Mouse (Mus musculus): ENCODE results near the gene Defb22. TPM values are rescaled to one million over a fixed set of nuclear protein-coding genes. Genes with fewer than 3 reads are reported as not detected.

Defb22 gene
- polyA plus RNA-seq, 1 experiment from 2014 or later, result not detected

DNA sequence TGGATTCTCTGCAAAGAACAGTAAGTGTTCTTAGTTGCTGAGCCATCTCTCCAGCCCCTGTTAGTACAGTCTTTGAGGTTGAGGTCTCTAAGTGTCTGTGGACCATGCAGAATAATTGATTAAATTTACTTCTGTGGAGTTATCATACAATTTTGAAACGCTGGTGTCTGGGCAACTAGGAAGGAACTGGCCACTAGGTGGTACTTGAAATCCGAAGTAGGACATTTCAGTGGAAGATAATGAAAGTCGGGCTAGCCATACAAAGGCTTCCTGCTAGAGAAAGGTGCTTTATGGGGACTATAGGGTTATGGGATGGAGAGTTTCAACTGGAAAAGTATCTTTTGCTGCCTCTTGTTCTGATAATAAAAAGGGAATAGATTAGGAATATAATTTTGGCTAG, 17.5 kb downstream of the Defb22 start:
- Histone ChIP-seq H3K9me3 (no peaks in the 10 kb centered on the region), H3K4me3 (no peak overlapping the region), H3K36me3 (replicated peaks) (no peaks in the 10 kb centered on the region), H3K4me1 (no peaks in the 10 kb centered on the region), H3K27ac (replicated peaks) (no peak overlapping the region), H3K27me3 (replicated peaks; ENCODE audit: low read depth, poor library complexity, severe bottlenecking) (no peaks in the 10 kb centered on the region)
- 33% methylated on average over 3 of the region's 3 CpGs for WGBS
- DNase-seq (ENCODE audit: low spot score), result no peak

DNA sequence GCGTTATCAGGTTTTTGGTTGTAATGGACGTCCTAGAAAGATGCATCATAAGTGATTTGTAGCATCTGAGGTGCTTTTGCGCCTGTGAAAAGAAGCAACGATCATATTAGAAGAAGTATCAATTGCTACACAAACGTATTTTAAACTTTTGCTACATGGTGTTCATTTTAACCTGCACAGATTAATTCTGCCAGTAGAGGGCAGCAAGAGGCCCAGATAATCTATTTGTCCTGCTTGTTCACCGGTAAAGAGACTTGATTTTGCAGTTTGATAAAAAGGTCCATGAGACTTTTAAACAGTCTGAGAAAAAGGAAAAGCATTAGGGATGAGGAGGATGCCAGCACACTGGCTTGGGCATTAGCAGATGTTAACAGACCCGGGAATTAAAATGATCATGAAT, 19.0 kb downstream of the Defb22 start:
- no peak overlapping the region for H3K4me3 ChIP-seq
- no peak overlapping the region for H3K27ac ChIP-seq (replicated peaks)
- H3K36me3 ChIP-seq (replicated peaks), result no peaks in the 10 kb centered on the region
- H3K9me3 ChIP-seq, result no peaks in the 10 kb centered on the region
- WGBS, result 34% methylated on average over 7 of the region's 7 CpGs
- no peaks in the 10 kb centered on the region for H3K27me3 ChIP-seq (replicated peaks; ENCODE audit: low read depth, poor library complexity, severe bottlenecking)
- H3K4me1 ChIP-seq, result no peaks in the 10 kb centered on the region
- DNase-seq (ENCODE audit: low spot score), result no peak

DNA sequence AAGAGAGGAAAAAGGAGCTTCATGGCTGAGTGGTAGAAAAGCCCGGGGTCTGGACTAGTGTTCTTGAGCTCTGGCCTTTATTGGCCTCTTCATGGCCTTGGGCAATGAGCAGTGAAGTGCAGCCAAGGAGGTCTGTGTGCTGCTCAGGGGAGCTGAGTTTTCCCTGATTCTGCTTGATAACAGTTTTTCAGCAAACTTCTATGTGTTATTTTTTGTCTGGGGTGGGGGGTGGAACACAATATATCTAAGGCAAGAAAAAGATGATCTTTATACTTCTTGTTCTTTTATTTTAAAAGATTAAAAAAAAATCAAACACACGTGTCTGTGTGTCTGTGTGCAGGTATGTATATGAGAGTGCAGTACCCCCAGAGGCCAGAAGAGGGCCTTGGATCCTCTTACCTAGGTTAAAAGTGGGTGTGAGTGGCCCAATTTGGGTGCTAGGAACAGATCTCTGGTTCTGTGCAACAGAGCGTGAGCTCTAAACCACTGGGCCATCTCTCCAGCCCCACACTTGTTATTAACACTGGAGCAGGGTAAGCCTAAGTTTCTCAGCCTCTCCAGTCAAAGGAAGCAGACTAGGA, 25.3 kb downstream of the Defb22 start, which contains the start of gene Defb23:
TSS of gene Defb23 (minus strand) at position 51 of the 581 bp plus-strand sequence.
- no peak for DNase-seq (ENCODE audit: low spot score)

DNA sequence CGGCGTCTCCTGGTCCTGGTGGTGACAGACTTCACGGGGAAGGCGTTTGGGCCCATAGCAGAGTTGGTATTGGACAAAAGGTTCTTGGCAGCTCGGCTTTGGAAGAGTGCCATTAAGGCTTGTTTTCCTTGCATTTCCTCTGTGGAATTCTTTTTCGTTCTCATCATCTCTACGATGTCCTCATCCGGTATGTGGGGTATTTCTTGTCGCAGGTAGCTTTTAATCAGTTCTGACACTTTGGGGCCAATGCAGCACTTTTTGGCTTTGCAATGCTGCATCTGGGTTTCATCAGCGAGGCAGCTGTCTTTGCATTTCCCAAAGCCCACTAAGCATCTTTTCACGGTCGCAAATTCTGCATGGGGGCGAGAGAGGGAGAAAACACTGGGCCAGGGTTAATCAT, 30.7 kb downstream of the Defb22 start:
- H3K36me3 ChIP-seq (replicated peaks), result no peaks in the 10 kb centered on the region
- WGBS, result 69% methylated on average over 13 of the region's 13 CpGs
- H3K4me3 ChIP-seq, result no peak overlapping the region
- 0 out of 2 replicates have a peak, but pooled peaks cover 3% of the 10 kb centered on the region for H3K27me3 ChIP-seq (replicated peaks; ENCODE audit: low read depth, poor library complexity, severe bottlenecking)
- DNase-seq (ENCODE audit: low spot score), result no peak
- H3K9me3 ChIP-seq, result no peaks in the 10 kb centered on the region
- no peak overlapping the region for H3K27ac ChIP-seq (replicated peaks)
- H3K4me1 ChIP-seq, result peaks cover 4% of the 10 kb centered on the region; the same call in 1 of the 2 replicates

More for the DNA sequence above, 25.3 kb downstream of the Defb22 start, which contains the start of gene Defb23:
- Histone ChIP-seq H3K27ac (replicated peaks) (no peak within 1 kb of the TSS), H3K9me3 (no peaks in the 10 kb centered on the region), H3K4me3 (no peak within 1 kb of the TSS), H3K27me3 (replicated peaks; ENCODE audit: low read depth, poor library complexity, severe bottlenecking) (no peaks in the 10 kb centered on the region), H3K36me3 (replicated peaks) (no peaks in the 10 kb centered on the region), H3K4me1 (no peaks in the 10 kb centered on the region)
- 84% methylated on average over 3 of the region's 3 CpGs for WGBS

DNA sequence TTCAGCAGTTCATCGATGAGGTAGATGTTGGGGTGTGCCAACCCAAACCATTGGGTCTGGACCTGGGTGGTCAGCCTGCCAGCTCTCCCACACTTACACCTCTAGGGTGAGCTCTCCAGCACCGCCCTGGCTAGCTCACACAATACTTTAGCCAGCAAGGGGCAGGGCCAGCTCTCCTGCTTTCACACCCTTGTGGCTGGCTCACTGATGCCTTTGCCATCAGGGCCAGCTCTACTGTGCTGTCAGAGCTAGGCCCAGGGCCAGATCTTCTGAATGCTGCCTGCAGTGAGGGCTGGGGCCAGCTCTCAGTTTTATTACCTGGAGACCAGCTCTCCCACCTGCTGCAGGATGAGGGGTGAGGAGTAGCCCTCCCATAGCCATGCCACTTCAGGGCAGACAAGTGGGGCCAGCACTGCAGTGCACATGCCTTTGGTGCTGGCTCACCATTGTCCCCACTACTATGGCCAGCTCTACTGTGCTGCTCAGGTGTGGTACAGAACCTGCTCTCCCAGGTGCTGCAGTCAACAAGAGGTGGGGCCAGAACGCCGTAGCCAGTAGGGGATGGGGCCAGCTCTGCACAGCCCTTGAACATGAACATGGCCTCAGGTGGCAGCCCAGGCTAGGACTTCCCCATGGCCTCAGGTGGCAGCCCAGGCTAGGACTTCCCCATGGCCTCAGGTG, 37.7 kb downstream of the Defb22 start:
- 0 out of 2 replicates have a peak, but pooled peaks cover 3% of the 10 kb centered on the region for H3K27me3 ChIP-seq (replicated peaks; ENCODE audit: low read depth, poor library complexity, severe bottlenecking)
- 71% methylated on average over 4 of the region's 4 CpGs for WGBS
- H3K4me3 ChIP-seq, result no peak overlapping the region
- H3K36me3 ChIP-seq (replicated peaks), result no peaks in the 10 kb centered on the region
- H3K4me1 ChIP-seq, result peaks cover 17% of the 10 kb centered on the region
- no peak overlapping the region for H3K27ac ChIP-seq (replicated peaks)
- peak; percentile 6 for DNase-seq (ENCODE audit: low spot score)
- no peaks in the 10 kb centered on the region for H3K9me3 ChIP-seq

DNA sequence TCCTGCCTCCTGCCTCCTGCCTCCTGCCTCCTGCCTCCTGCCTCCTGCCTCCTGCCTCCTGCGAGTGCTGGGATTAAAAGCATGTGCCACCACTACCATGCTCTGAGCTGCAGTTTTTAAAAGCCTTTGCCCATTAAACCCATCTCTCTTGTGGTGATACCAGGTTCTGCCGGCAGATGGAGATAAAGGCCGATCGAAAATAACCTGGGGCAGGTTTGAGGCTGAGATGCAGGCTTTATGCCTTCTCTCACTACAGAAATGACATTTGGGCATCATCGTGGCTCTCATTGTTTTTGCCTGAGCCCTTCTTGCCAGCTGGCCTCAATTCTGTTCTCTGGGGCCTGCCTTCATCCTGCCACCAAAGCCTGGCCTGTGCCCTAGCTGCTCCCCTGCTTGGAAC, 39.7 kb downstream of the Defb22 start:
- H3K27ac ChIP-seq (replicated peaks), result no peak overlapping the region
- WGBS, result 7% methylated on average over 5 of the region's 5 CpGs
- no peak overlapping the region for H3K4me3 ChIP-seq
- peak; percentile 71 for DNase-seq (ENCODE audit: low spot score)
- no peaks in the 10 kb centered on the region for H3K36me3 ChIP-seq (replicated peaks)
- H3K9me3 ChIP-seq, result no peaks in the 10 kb centered on the region
- 0 out of 2 replicates have a peak, but pooled peaks cover 4% of the 10 kb centered on the region for H3K27me3 ChIP-seq (replicated peaks; ENCODE audit: low read depth, poor library complexity, severe bottlenecking)
- peaks cover 25% of the 10 kb centered on the region for H3K4me1 ChIP-seq

DNA sequence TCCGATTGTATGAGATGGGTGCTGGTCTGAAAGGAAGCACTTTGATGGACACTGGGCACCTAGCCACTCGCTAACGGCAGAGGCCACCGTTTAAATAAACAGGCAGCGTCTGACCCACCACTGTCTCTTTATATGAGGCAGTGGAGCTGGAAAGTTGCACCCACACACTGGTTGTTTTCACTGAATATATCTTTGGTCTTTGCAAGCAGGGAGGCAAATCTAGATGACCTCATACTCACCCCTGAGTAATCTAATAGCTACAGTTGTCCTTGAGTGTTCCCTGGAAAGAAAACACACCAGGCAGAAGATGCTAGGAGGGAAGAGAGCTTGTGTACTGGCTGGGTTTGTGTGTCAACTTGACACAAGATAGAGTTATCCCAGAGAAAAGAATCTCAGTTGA, 42.5 kb downstream of the Defb22 start:
- DNase-seq (ENCODE audit: low spot score), result no peak
- Histone ChIP-seq H3K36me3 (replicated peaks) (no peaks in the 10 kb centered on the region), H3K27ac (replicated peaks) (peak overlapping the region; percentile 61; the same call in 1 of the 2 replicates), H3K27me3 (replicated peaks; ENCODE audit: low read depth, poor library complexity, severe bottlenecking) (0 out of 2 replicates have a peak, but pooled peaks cover 4% of the 10 kb centered on the region), H3K4me1 (peaks cover 34% of the 10 kb centered on the region), H3K9me3 (no peaks in the 10 kb centered on the region), H3K4me3 (no peak overlapping the region)
- 65% methylated on average over 5 of the region's 5 CpGs for WGBS

DNA sequence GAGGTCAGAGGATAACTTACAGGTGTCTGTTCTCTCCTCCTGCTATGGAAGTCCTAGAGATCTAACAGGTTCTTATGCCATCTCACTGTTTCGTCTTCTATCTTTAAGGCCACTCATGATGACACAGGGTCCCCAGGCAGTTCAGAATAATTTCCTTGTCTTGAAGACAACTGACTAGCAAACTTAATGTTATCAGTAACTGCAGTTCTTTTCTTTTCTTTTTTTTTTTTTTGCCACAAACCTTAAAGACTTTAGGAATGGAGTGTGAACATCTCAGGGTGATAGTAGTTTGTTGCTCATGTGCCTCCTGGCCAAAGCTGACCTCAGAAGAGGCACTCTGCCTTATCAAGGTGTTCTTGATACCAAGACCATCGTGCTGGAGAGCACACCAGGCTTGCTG, 43.3 kb downstream of the Defb22 start:
- Histone ChIP-seq H3K9me3 (no peaks in the 10 kb centered on the region), H3K4me1 (peaks cover 34% of the 10 kb centered on the region), H3K36me3 (replicated peaks) (no peaks in the 10 kb centered on the region), H3K4me3 (no peak overlapping the region), H3K27me3 (replicated peaks; ENCODE audit: low read depth, poor library complexity, severe bottlenecking) (0 out of 2 replicates have a peak, but pooled peaks cover 4% of the 10 kb centered on the region), H3K27ac (replicated peaks) (0 out of 2 replicates have a peak overlapping the region, but pooled peaks have one; percentile 61)
- WGBS, result 75% methylated on average over 2 of the region's 2 CpGs
- no peak for DNase-seq (ENCODE audit: low spot score)

DNA sequence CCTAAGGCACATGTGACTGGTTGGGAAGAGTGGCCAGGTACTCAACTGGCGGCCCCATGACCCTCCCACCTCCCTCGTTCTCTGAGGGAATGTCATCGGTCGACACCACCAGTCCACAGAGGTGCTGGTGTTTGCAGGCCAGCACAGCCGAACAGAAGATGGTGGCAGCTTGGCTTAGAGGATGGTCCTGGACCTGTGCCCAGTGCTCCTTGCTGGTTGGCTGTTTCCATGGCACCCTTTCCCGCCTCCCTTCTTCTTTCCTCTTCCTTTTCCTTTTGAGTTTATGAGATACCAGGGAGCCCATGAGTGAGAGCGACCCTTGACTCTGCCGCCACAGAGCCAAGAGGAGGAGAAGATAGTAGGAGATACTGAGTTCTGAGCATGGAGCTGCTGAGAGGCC, 46.7 kb downstream of the Defb22 start:
- Histone ChIP-seq H3K36me3 (replicated peaks) (no peaks in the 10 kb centered on the region), H3K4me3 (no peak overlapping the region), H3K27ac (replicated peaks) (no peak overlapping the region), H3K4me1 (peaks cover 27% of the 10 kb centered on the region), H3K27me3 (replicated peaks; ENCODE audit: low read depth, poor library complexity, severe bottlenecking) (0 out of 2 replicates have a peak, but pooled peaks cover 4% of the 10 kb centered on the region), H3K9me3 (no peaks in the 10 kb centered on the region)
- no peak for DNase-seq (ENCODE audit: low spot score)
- WGBS, result 90% methylated on average over 8 of the region's 8 CpGs

DNA sequence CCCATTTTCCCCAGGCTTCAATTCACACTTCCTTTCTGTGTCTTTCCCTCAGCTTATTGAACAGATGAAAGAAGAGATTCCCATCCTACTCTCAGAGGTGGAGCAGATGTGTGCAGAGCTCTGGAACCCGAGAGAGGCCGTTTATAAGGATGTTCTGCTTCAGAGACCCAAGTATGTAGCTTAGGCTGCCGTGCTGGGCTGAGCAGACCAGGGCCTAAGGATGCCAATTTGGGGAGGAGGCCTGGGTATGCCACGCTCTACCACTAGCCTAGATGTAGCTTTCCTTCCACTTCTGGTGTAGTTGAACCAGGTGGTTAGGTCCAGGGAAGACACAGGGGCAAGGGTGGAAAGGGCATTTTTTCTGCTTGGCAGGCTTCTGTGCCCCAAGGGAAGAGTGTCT, 47.6 kb downstream of the Defb22 start:
- H3K9me3 ChIP-seq, result no peaks in the 10 kb centered on the region
- H3K27me3 ChIP-seq (replicated peaks; ENCODE audit: low read depth, poor library complexity, severe bottlenecking), result 0 out of 2 replicates have a peak, but pooled peaks cover 4% of the 10 kb centered on the region
- no peaks in the 10 kb centered on the region for H3K36me3 ChIP-seq (replicated peaks)
- H3K4me3 ChIP-seq, result no peak overlapping the region
- peaks cover 22% of the 10 kb centered on the region for H3K4me1 ChIP-seq
- no peak overlapping the region for H3K27ac ChIP-seq (replicated peaks)
- 77% methylated on average over 4 of the region's 4 CpGs for WGBS
- no peak for DNase-seq (ENCODE audit: low spot score)

DNA sequence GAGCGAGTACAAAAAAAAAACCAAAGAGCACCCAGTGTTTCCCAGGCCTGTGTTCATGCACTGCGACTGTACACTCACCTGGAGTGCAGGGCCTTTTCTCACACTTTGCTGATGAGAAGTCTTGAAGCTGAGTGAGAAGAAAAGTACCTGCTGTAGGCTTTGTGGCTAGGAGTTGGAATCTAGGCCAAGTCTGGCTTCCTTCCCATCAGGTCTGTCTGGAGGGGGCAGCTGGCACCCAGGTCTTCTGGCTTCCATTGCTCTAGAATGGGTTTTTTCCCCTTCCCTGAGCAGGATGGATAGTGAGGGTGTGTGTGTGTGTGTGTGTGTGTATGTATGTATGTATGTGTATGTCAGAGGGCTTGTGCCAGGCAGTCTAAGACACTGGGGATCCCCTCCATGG, 50.1 kb downstream of the Defb22 start:
- Histone ChIP-seq H3K27me3 (replicated peaks; ENCODE audit: low read depth, poor library complexity, severe bottlenecking) (peaks cover 6% of the 10 kb centered on the region; the same call in 1 of the 2 replicates), H3K4me3 (no peak overlapping the region), H3K27ac (replicated peaks) (no peak overlapping the region), H3K9me3 (no peaks in the 10 kb centered on the region), H3K4me1 (peaks cover 25% of the 10 kb centered on the region), H3K36me3 (replicated peaks) (no peaks in the 10 kb centered on the region)
- no peak for DNase-seq (ENCODE audit: low spot score)
- WGBS, result 88% methylated on average over 2 of the region's 2 CpGs

DNA sequence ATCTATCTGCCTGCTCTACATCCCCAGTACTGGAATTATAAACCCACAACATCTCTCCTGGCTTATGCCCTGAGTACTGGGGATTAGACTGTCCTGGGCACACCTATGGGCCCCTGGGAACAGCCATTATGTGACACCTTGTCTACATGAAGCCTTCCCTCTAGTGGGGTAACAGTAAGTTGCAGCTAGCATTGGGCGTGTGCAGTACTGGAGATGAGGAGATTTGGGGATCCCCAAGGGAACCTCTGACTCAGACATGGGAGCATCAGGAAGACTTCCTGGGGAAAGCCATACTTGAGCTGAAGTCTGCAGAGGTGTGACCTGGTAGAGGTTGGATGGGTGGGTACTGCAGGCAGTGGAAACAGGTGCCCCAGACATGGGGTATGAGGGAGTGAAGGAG, 51.0 kb downstream of the Defb22 start:
- WGBS, result 76% methylated on average over 1 of the region's 1 CpGs
- Histone ChIP-seq H3K9me3 (no peaks in the 10 kb centered on the region), H3K27me3 (replicated peaks; ENCODE audit: low read depth, poor library complexity, severe bottlenecking) (peaks cover 6% of the 10 kb centered on the region; the same call in 1 of the 2 replicates), H3K4me3 (no peak overlapping the region), H3K27ac (replicated peaks) (no peak overlapping the region), H3K36me3 (replicated peaks) (no peaks in the 10 kb centered on the region), H3K4me1 (peaks cover 22% of the 10 kb centered on the region)
- DNase-seq (ENCODE audit: low spot score), result no peak

Measured in embryonic facial prominence, embryonic 10.5 days (tissue).